Mouse (Mus musculus): ENCODE measurements at regions not wholly inside any gene's neighbourhood (a gene's known extent, or its start where the extent isn't known, plus 50 kb on each side); places are given as distances from the start of the nearest gene placed in this dataset.

GRCm38 (mm10) chr3:18731674-18732073 lies 783.5 kb downstream of the Cypt12 start:
- WGBS: 80% methylated on average over 2 of the region's 2 CpGs
- Histone ChIP-seq H3K9ac (no peak overlapping the region), H3K27ac (no peak overlapping the region), H3K4me3 (no peak overlapping the region), H3K4me2 (replicated peaks) (no peak overlapping the region), H3K36me3 (no peaks in the 10 kb centered on the region), H3K4me1 (no peaks in the 10 kb centered on the region), H3K9me3 (replicated peaks) (no peaks in the 10 kb centered on the region), H3K27me3 (no peaks in the 10 kb centered on the region)
- ATAC-seq (ENCODE audit: low FRiP score): no peak

DNA sequence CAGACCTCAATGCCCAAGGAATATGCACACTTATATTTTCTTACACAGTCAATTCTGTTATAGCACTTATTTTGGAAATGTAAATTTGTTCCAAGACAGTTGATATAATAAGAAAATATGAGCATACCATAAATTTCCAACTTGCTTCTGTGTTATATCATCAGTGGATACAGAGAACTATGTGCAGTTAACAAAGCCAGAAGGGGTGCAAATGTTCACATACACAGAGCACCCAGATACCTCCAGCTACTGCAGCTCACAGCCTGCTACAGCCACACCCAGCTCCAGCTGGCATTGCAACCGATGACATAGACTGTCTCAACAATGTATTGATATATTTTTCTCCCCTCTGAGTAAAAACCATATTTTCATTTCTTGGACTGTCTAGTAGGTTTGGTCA lies 785.3 kb downstream of the Cypt12 start:
- Histone ChIP-seq H3K27me3 (no peaks in the 10 kb centered on the region), H3K36me3 (no peaks in the 10 kb centered on the region), H3K27ac (no peak overlapping the region)

GRCm38 (mm10) chr3:18738946-18739345 lies 790.7 kb downstream of the Cypt12 start:
- no peak overlapping the region for H3K4me3 ChIP-seq
- H3K36me3 ChIP-seq: no peaks in the 10 kb centered on the region
- no peak overlapping the region for H3K4me2 ChIP-seq (replicated peaks)
- H3K27me3 ChIP-seq: no peaks in the 10 kb centered on the region
- H3K9me3 ChIP-seq (replicated peaks): no peaks in the 10 kb centered on the region
- no peak for ATAC-seq (ENCODE audit: low FRiP score)
- no peak overlapping the region for H3K9ac ChIP-seq
- no peak overlapping the region for H3K27ac ChIP-seq
- H3K4me1 ChIP-seq: no peaks in the 10 kb centered on the region

More for the DNA sequence above, 785.3 kb downstream of the Cypt12 start:
- no peaks in the 10 kb centered on the region for H3K9me3 ChIP-seq (replicated peaks)
- WGBS: 88% methylated on average over 1 of the region's 1 CpGs
- H3K9ac ChIP-seq: no peak overlapping the region
- ATAC-seq (ENCODE audit: low FRiP score): no peak
- H3K4me2 ChIP-seq (replicated peaks): no peak overlapping the region
- no peak overlapping the region for H3K4me3 ChIP-seq
- no peaks in the 10 kb centered on the region for H3K4me1 ChIP-seq

DNA sequence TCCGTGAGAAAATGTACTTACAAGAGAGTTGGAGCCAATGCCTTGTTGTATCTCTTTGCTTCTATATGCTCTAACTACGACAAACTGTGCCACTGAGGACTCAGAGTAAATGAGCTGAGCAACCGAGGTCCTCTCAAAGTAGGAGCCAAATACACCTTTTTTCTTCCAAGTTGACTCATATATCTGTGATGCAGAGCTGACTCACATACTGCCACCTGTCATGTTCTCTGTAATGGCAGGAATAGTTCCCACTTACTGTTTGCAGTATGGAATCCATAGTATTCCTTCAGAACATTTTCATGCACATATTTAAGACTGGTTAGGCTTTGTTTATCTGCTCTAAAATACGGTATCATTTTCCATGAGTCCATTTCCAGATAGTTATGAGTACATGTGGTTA lies 792.1 kb downstream of the Cypt12 start:
- Histone ChIP-seq H3K27me3 (no peaks in the 10 kb centered on the region), H3K36me3 (no peaks in the 10 kb centered on the region), H3K9ac (no peak overlapping the region), H3K9me3 (replicated peaks) (no peaks in the 10 kb centered on the region), H3K4me2 (replicated peaks) (no peak overlapping the region), H3K4me3 (no peak overlapping the region), H3K27ac (no peak overlapping the region), H3K4me1 (no peaks in the 10 kb centered on the region)
- ATAC-seq (ENCODE audit: low FRiP score): no peak
- WGBS: 91% methylated on average over 4 of the region's 4 CpGs

GRCm38 (mm10) chr3:18743474-18743873 lies 795.3 kb downstream of the Cypt12 start:
- WGBS: 84% methylated on average over 2 of the region's 2 CpGs
- no peaks in the 10 kb centered on the region for H3K27me3 ChIP-seq
- no peak overlapping the region for H3K4me2 ChIP-seq (replicated peaks)
- no peak overlapping the region for H3K27ac ChIP-seq
- no peaks in the 10 kb centered on the region for H3K36me3 ChIP-seq
- no peak overlapping the region for H3K4me3 ChIP-seq
- H3K4me1 ChIP-seq: no peaks in the 10 kb centered on the region
- no peaks in the 10 kb centered on the region for H3K9me3 ChIP-seq (replicated peaks)
- ATAC-seq (ENCODE audit: low FRiP score): no peak
- no peak overlapping the region for H3K9ac ChIP-seq

DNA sequence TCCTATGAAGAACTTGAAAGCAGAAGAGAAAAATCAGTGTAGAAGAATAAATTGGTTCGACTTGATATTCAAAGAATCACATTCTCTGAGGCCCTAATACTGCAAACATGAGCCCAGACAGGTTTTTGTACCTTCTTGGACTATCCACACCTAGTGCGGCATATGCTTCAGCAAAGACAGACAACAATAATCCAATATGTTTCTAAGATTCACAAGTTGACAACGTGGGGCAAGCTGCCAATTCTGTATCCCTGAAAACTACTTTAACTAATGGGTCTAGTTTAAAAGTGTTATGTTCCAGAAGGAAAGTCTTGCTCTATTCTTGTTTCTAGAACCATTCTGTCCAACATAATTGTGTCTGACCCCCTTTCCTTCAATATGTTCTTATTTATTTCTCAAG lies 796.0 kb downstream of the Cypt12 start:
- Histone ChIP-seq H3K4me1 (no peaks in the 10 kb centered on the region), H3K4me3 (no peak overlapping the region), H3K27ac (no peak overlapping the region), H3K36me3 (no peaks in the 10 kb centered on the region), H3K4me2 (replicated peaks) (no peak overlapping the region), H3K9me3 (replicated peaks) (no peaks in the 10 kb centered on the region), H3K9ac (no peak overlapping the region), H3K27me3 (no peaks in the 10 kb centered on the region)
- WGBS: 87% methylated on average over 3 of the region's 3 CpGs
- no peak for ATAC-seq (ENCODE audit: low FRiP score)

GRCm38 (mm10) chr3:18746206-18746605 lies 798.0 kb downstream of the Cypt12 start:
- Histone ChIP-seq H3K4me3 (no peak overlapping the region), H3K9ac (no peak overlapping the region), H3K36me3 (no peaks in the 10 kb centered on the region), H3K27me3 (no peaks in the 10 kb centered on the region), H3K9me3 (replicated peaks) (no peaks in the 10 kb centered on the region), H3K27ac (no peak overlapping the region), H3K4me1 (no peaks in the 10 kb centered on the region), H3K4me2 (replicated peaks) (no peak overlapping the region)
- no peak for ATAC-seq (ENCODE audit: low FRiP score)

GRCm38 (mm10) chr3:18746898-18747297 lies 798.7 kb downstream of the Cypt12 start:
- 53% methylated on average over 2 of the region's 2 CpGs for WGBS
- H3K36me3 ChIP-seq: no peaks in the 10 kb centered on the region
- H3K27ac ChIP-seq: no peak overlapping the region
- H3K9me3 ChIP-seq (replicated peaks): no peaks in the 10 kb centered on the region
- no peak overlapping the region for H3K4me2 ChIP-seq (replicated peaks)
- no peaks in the 10 kb centered on the region for H3K27me3 ChIP-seq
- no peak overlapping the region for H3K9ac ChIP-seq
- no peak for ATAC-seq (ENCODE audit: low FRiP score)
- H3K4me3 ChIP-seq: no peak overlapping the region
- H3K4me1 ChIP-seq: no peaks in the 10 kb centered on the region

DNA sequence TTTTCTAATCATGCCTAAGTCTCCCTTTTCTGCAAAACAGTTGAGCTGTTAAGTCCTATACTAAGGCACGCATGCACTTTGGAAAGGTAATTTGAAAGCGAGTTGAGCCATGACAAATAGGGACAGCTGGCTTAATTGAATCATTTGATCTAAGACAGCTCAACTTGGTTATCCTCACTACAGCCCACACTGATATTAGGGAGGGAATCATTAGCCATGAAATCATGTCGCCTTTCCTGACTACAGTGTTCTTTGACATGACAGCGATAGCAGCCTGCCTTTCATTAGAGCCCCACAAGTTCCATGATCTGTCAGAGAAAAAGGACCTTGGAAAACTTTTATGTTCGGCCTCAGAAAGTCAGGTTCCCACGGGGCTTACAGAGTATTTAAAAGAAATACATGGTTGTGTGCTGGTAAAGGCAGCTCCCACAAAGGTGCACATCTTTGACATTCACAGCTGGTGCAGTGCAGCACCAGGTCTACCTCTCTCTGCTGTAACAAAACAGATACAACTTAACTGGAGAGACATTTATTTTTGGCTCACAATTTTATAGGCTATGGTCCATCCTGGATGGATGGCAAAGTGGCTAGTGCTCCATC lies 803.5 kb downstream of the Cypt12 start:
- Histone ChIP-seq H3K27me3 (no peaks in the 10 kb centered on the region), H3K4me1 (no peaks in the 10 kb centered on the region), H3K4me2 (replicated peaks) (no peak overlapping the region), H3K27ac (no peak overlapping the region), H3K9me3 (replicated peaks) (no peaks in the 10 kb centered on the region), H3K36me3 (no peaks in the 10 kb centered on the region), H3K4me3 (no peak overlapping the region), H3K9ac (no peak overlapping the region)
- no peak for ATAC-seq (ENCODE audit: low FRiP score)
- 80% methylated on average over 6 of the region's 6 CpGs for WGBS

DNA sequence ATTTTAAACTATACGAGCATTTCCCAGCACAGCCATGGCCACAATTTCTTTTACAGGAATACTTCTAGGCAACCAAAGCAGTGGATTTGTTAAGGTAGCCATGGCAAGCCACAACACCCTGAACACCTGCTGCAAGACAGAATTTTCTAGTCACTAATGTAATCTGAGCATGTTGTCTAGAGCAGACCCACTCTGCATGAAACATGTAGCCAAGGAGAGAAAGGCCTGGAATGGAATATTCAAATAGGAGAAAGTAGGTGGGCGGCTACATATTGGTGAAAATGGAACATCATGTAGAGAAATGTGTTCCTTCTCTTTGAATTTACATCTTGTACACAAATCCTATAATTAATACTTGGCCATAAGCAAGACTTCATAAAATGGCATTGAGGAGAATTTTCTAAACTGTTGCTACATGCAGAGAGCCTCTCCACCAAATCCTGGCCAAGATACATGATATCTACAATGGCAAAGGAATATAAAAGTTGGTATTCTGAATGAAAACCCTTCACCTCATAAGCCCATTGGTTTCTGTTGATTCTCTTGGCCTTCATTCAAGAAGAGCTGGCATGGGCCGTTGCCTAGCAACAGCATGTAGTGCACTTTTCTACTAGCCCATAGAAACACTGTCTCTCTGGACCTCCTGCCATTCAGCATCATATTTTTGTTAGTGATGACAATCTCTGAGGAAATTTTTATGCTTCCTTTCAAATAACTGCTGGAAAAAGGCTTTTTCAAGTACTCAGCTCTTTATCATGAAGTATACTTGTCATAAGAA lies 816.3 kb downstream of the Cypt12 start:
- H3K4me1 ChIP-seq: no peaks in the 10 kb centered on the region
- ATAC-seq (ENCODE audit: low FRiP score): no peak
- 89% methylated on average over 3 of the region's 3 CpGs for WGBS
- no peaks in the 10 kb centered on the region for H3K9me3 ChIP-seq (replicated peaks)
- no peak overlapping the region for H3K4me2 ChIP-seq (replicated peaks)
- no peak overlapping the region for H3K27ac ChIP-seq
- no peak overlapping the region for H3K4me3 ChIP-seq
- H3K9ac ChIP-seq: no peak overlapping the region
- no peaks in the 10 kb centered on the region for H3K36me3 ChIP-seq
- H3K27me3 ChIP-seq: no peaks in the 10 kb centered on the region

- H3K27ac ChIP-seq: no peak overlapping the region
- no peaks in the 10 kb centered on the region for H3K9me3 ChIP-seq (replicated peaks)
- H3K9ac ChIP-seq: no peak overlapping the region
- no peaks in the 10 kb centered on the region for H3K27me3 ChIP-seq
- no peak overlapping the region for H3K4me2 ChIP-seq (replicated peaks)
- H3K36me3 ChIP-seq: no peaks in the 10 kb centered on the region
- H3K4me3 ChIP-seq: no peak overlapping the region
- WGBS: 58% methylated on average over 1 of the region's 1 CpGs
- ATAC-seq (ENCODE audit: low FRiP score): no peak
- no peaks in the 10 kb centered on the region for H3K4me1 ChIP-seq
Observed at GRCm38 (mm10) chr3:18778481-18778880, 830.3 kb downstream of the Cypt12 start.

DNA sequence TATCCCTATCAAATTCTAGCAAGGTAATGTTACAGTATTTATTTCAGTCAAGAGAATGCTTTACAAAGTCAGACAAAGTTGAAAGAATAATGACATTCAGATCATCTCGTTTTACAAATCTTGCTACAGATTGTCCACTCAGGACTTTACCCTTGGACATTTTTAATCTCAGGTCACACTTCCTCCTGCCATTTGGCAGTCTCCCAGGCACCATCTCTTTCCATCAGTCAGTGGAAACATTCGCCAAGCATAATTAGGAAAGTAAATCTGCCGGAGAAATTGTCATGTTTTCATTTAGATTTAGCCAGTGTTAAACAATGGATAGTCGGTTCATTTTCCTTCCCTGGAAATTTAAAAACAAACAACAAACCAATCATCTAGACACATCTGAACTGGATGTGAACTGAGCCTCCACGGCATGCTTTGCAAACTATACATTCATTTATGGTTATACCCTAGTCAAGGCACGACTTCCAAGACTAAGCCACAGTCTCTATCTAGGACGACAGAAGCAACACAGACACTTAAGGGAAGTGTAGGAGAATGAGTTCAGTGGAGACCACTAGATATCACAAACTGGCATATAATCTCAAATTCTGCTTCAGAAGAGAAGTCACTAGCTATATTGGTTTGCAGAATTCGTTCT lies 839.4 kb downstream of the Cypt12 start:
- no peak overlapping the region for H3K9ac ChIP-seq
- no peak overlapping the region for H3K27ac ChIP-seq
- H3K4me2 ChIP-seq (replicated peaks): no peak overlapping the region
- no peak for ATAC-seq (ENCODE audit: low FRiP score)
- 84% methylated on average over 8 of the region's 8 CpGs for WGBS
- H3K27me3 ChIP-seq: no peaks in the 10 kb centered on the region
- H3K9me3 ChIP-seq (replicated peaks): no peaks in the 10 kb centered on the region
- H3K4me3 ChIP-seq: no peak overlapping the region
- H3K36me3 ChIP-seq: no peaks in the 10 kb centered on the region
- no peaks in the 10 kb centered on the region for H3K4me1 ChIP-seq

DNA sequence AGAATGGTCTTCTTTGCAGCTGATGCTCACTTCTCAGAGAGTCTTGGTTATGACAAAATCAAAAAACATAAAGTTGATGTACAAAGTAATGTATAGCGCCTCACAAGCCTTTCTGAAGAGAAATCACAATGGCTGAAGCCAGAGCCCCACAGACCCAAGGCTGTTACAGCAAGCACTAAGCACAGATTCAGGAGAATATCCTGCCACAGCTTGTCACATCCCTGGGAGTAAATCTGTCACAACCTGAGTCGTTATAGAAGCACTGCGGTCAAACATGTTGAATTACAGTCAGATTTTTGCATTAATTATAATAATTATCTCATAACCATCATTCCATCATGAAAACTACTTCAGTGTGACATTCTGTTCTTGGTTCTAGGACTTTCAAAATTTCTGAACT lies 825.7 kb downstream of the 1700064H15Rik start:
- H3K4me3 ChIP-seq: no peak overlapping the region
- H3K4me2 ChIP-seq (replicated peaks): no peak overlapping the region
- H3K27ac ChIP-seq: no peak overlapping the region
- 77% methylated on average over 3 of the region's 3 CpGs for WGBS
- no peaks in the 10 kb centered on the region for H3K36me3 ChIP-seq
- no peaks in the 10 kb centered on the region for H3K9me3 ChIP-seq (replicated peaks)
- H3K9ac ChIP-seq: no peak overlapping the region
- no peaks in the 10 kb centered on the region for H3K27me3 ChIP-seq
- H3K4me1 ChIP-seq: no peaks in the 10 kb centered on the region
- ATAC-seq (ENCODE audit: low FRiP score): no peak

Measured in hindbrain, embryonic 12.5 days (tissue).